Mouse (Mus musculus) liver, adult 2 months (tissue): ENCODE data around the gene E2f4.

Experiments
- CTCF ChIP-seq: fragments of 200-500 bp; IDR thresholded peaks from 2 replicates; pipeline ENCODE4 v1.5.1; 2011; ENCODE audit warnings: low read depth, low read length, control low read depth
- POLR2A ChIP-seq: fragments of 200-500 bp; IDR thresholded peaks from 2 replicates; pipeline ENCODE4 v1.6.1; 2011; ENCODE audit warnings: low read length, control low read depth; ENCODE audit not compliant: insufficient read depth; ENCODE audit errors: extremely low read depth

GRCm38 (mm10) chr8:105303874-105304273 is 6.4 kb downstream of the E2f4 start:
- TF ChIP-seq CTCF (no peak), POLR2A (no peak)
